Mouse (Mus musculus) limb, embryonic 11.5 days (tissue): ENCODE results near the gene Pank3. TPM values are rescaled to one million over a fixed set of nuclear protein-coding genes. Genes with fewer than 3 reads are reported as not detected.

Experiments
- ATAC-seq: fragments of 200-750 bp; cut with Nextera tagmentation; 2 replicates; pipeline ENCODE4 v1.8.0; 2017; ENCODE audit warnings: low read depth; ENCODE audit not compliant: insufficient number of reproducible peaks, low FRiP score, low TSS enrichment
- DNase-seq: peaks from one replicate; pipeline ENCODE4 v3.0.0-alpha.2; 2015; ENCODE audit warnings: low spot score
- H3K27ac ChIP-seq: fragments of 300-500 bp; sonication (generic); replicated peaks from 2 replicates; pipeline ENCODE4 v1.5.1; 2014; ENCODE audit warnings: low read depth, mild to moderate bottlenecking, low read length
- H3K27me3 ChIP-seq: fragments of 300-500 bp; sonication (generic); 2 replicates; pipeline ENCODE4 v1.6.1; 2014; ENCODE audit warnings: mild to moderate bottlenecking, low read length, mixed read lengths; ENCODE audit not compliant: control insufficient read depth, insufficient read depth
- H3K36me3 ChIP-seq: fragments of 300-500 bp; sonication (generic); 2 replicates; pipeline ENCODE4 v1.6.1; 2014; ENCODE audit warnings: mild to moderate bottlenecking, low read length, moderate library complexity, mixed read lengths; ENCODE audit not compliant: control insufficient read depth, insufficient read depth
- H3K4me1 ChIP-seq: fragments of 300-500 bp; sonication (generic); 2 replicates; pipeline ENCODE4 v1.6.1; 2014; ENCODE audit warnings: low read length, mixed read lengths; ENCODE audit not compliant: control insufficient read depth, insufficient read depth
- H3K4me2 ChIP-seq: fragments of 300-500 bp; sonication (generic); 2 replicates; pipeline ENCODE4 v1.6.1; 2014; ENCODE audit warnings: low read depth, mild to moderate bottlenecking, moderate library complexity; ENCODE audit not compliant: severe bottlenecking
- H3K4me3 ChIP-seq: fragments of 300-500 bp; sonication (generic); 2 replicates; pipeline ENCODE4 v1.5.1; 2014; ENCODE audit warnings: low read depth, low read length
- H3K9ac ChIP-seq: fragments of 300-500 bp; sonication (generic); 2 replicates; pipeline ENCODE4 v1.6.1; 2014; ENCODE audit warnings: mild to moderate bottlenecking, low read length
- H3K9me3 ChIP-seq: fragments of 300-500 bp; sonication (generic); 2 replicates; pipeline ENCODE4 v1.6.1; 2016; ENCODE audit warnings: low read length; ENCODE audit not compliant: control insufficient read depth
- WGBS: fragments of 180-500 bp; shearing (Covaris S2); extraction: QIAGEN DNeasy Blood & Tissue Kit; methylation state at CpG from one replicate; pipeline ENCODE4 v1.1.7; 2014; 5-methylcytosine and 5-hydroxymethylcytosine counted together
- polyA plus RNA-seq: library from polyadenylated mRNA; unstranded; fragments of >200 nt; fragmentation: Nextera tagmentation; extraction: Ambion mirVana; gene quantifications from 2 replicates; pipeline ENCODE4 v1.2.1, GENCODE M21; 2014

Pank3 gene
- polyA plus RNA-seq, 1 experiment from 2014 or later: 18.8 TPM

GRCm38 (mm10) chr11:35743586-35743985 lies 25.7 kb upstream of the Pank3 start:
- no peak overlapping the region for H3K9ac ChIP-seq
- H3K4me3 ChIP-seq: no peak overlapping the region
- H3K27ac ChIP-seq: no peak overlapping the region
- H3K36me3 ChIP-seq: no peaks in the 10 kb centered on the region
- H3K4me2 ChIP-seq: no peak overlapping the region
- no peaks in the 10 kb centered on the region for H3K4me1 ChIP-seq
- H3K27me3 ChIP-seq: no peaks in the 10 kb centered on the region
- 92% methylated on average over 6 of the region's 6 CpGs for WGBS
- H3K9me3 ChIP-seq: no peaks in the 10 kb centered on the region
- ATAC-seq (no peak), DNase-seq (no peak)

GRCm38 (mm10) chr11:35744571-35744970 lies 24.7 kb upstream of the Pank3 start:
- Histone ChIP-seq H3K27ac (no peak overlapping the region), H3K9me3 (no peaks in the 10 kb centered on the region), H3K4me2 (no peak overlapping the region), H3K27me3 (no peaks in the 10 kb centered on the region), H3K4me3 (no peak overlapping the region), H3K4me1 (no peaks in the 10 kb centered on the region), H3K9ac (no peak overlapping the region), H3K36me3 (no peaks in the 10 kb centered on the region)
- no peak for ATAC-seq
- DNase-seq: no peak
- WGBS: 89% methylated on average over 6 of the region's 6 CpGs

DNA sequence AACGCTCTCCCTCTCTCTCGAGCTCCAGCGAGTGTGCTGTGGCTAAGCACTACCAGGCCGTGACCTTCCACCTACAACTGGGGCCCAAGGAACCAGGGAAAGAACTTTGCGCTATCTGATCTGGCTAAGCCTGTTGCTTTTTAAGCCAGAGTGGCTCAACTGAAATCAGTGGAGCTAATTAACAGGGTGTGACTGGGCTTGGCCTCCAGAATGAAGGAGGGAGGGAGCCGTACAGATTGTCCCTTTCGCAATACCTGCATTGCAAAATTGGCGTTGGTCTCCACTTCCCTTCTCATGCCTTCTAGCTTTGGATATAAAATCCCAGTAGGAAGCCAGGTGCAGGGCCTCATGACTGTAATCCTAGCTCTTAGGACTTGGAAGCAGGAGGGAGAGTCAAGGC lies 18.7 kb upstream of the Pank3 start:
- ATAC-seq (no peak), DNase-seq (no peak)
- H3K4me2 ChIP-seq: no peak overlapping the region
- no peak overlapping the region for H3K9ac ChIP-seq
- H3K4me1 ChIP-seq: no peaks in the 10 kb centered on the region
- H3K27me3 ChIP-seq: no peaks in the 10 kb centered on the region
- H3K9me3 ChIP-seq: no peaks in the 10 kb centered on the region
- no peaks in the 10 kb centered on the region for H3K36me3 ChIP-seq
- WGBS: 67% methylated on average over 8 of the region's 8 CpGs
- H3K4me3 ChIP-seq: no peak overlapping the region
- no peak overlapping the region for H3K27ac ChIP-seq

GRCm38 (mm10) chr11:35754906-35755418 lies 14.3 kb upstream of the Pank3 start:
- no peaks in the 10 kb centered on the region for H3K4me1 ChIP-seq
- no peaks in the 10 kb centered on the region for H3K27me3 ChIP-seq
- no peak overlapping the region for H3K4me2 ChIP-seq
- no peak overlapping the region for H3K4me3 ChIP-seq
- WGBS: 87% methylated on average over 4 of the region's 4 CpGs
- H3K9ac ChIP-seq: no peak overlapping the region
- no peaks in the 10 kb centered on the region for H3K9me3 ChIP-seq
- H3K27ac ChIP-seq: no peak overlapping the region
- no peaks in the 10 kb centered on the region for H3K36me3 ChIP-seq
- DNase-seq (no peak), ATAC-seq (no peak)

DNA sequence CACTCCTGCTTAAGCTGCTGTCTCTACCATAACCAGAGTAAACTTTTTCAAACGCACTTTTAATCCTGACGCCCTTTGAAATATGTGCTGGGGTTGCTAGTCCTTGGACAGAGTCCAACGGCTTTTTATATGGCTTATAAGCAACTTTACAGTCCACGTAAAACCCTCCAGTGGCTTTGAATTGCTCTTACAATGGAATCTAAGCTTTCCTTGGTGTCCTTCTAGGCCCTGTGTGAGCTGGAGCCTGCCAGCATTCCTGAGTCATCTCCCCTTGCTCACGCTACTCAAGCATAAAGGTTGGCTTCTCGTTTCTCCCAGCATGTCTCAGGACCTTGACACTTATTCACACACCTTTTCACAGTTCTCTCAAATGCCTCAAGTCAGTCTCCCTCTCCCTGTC lies 13.7 kb upstream of the Pank3 start:
- no peak overlapping the region for H3K9ac ChIP-seq
- ATAC-seq: no peak
- no peak overlapping the region for H3K4me2 ChIP-seq
- H3K4me1 ChIP-seq: no peaks in the 10 kb centered on the region
- whole genome bisulfite sequencing: 64% methylated on average over 6 of the region's 6 CpGs
- H3K27ac ChIP-seq: no peak overlapping the region
- no peak overlapping the region for H3K4me3 ChIP-seq
- DNase-seq: no peak
- no peaks in the 10 kb centered on the region for H3K27me3 ChIP-seq
- H3K9me3 ChIP-seq: no peaks in the 10 kb centered on the region
- H3K36me3 ChIP-seq: no peaks in the 10 kb centered on the region

GRCm38 (mm10) chr11:35756411-35757303 lies 12.6 kb upstream of the Pank3 start:
- 84% methylated on average over 11 of the region's 11 CpGs for WGBS
- no peak overlapping the region for H3K27ac ChIP-seq
- no peak overlapping the region for H3K9ac ChIP-seq
- no peaks in the 10 kb centered on the region for H3K4me1 ChIP-seq
- no peaks in the 10 kb centered on the region for H3K9me3 ChIP-seq
- DNase-seq: no peak
- H3K36me3 ChIP-seq: no peaks in the 10 kb centered on the region
- no peak for ATAC-seq
- H3K4me2 ChIP-seq: no peak overlapping the region
- H3K4me3 ChIP-seq: no peak overlapping the region
- no peaks in the 10 kb centered on the region for H3K27me3 ChIP-seq

DNA sequence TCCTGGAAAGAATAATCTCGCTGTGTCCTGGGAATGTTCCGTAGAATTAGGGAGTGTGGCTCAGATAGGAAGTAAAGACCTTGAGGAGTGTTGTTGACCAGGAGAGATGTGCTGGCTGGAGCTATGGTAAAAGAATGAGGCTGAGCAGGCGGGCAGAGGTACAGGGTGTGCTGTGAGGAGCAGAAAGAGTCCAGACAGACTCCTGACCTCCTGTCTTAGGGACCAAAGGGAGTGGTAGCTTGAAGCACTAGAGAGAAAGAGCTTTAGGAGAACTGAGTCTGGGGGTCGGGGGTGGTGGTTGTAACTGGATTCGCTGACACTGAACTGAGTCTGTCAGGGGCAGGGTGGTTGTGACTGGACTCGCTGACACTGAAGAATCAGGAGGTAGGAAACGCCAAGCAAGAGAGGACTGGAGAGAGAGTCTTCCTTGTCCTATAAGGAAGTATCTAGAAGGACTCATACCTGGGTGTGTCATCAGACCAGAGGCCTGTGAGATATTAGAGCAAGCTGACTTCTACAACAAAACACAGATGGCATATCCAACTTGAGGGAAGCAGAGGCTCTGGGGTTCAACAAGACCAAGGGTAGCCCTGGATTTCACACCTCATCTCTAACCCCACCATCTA lies 9.2 kb upstream of the Pank3 start:
- H3K4me3 ChIP-seq: no peak overlapping the region
- H3K27ac ChIP-seq: no peak overlapping the region
- WGBS: 90% methylated on average over 7 of the region's 7 CpGs
- no peaks in the 10 kb centered on the region for H3K9me3 ChIP-seq
- H3K36me3 ChIP-seq: no peaks in the 10 kb centered on the region
- H3K27me3 ChIP-seq: no peaks in the 10 kb centered on the region
- H3K9ac ChIP-seq: no peak overlapping the region
- no peak overlapping the region for H3K4me2 ChIP-seq
- ATAC-seq: no peak
- no peak for DNase-seq
- H3K4me1 ChIP-seq: no peaks in the 10 kb centered on the region

GRCm38 (mm10) chr11:35760627-35761003 lies 8.7 kb upstream of the Pank3 start:
- Histone ChIP-seq H3K4me3 (no peak overlapping the region), H3K27me3 (no peaks in the 10 kb centered on the region), H3K4me2 (no peak overlapping the region), H3K9ac (no peak overlapping the region), H3K4me1 (no peaks in the 10 kb centered on the region), H3K36me3 (no peaks in the 10 kb centered on the region), H3K27ac (no peak overlapping the region), H3K9me3 (no peaks in the 10 kb centered on the region)
- DNase-seq: no peak
- whole genome bisulfite sequencing: 91% methylated on average over 4 of the region's 4 CpGs
- no peak for ATAC-seq
